Mouse (Mus musculus): ENCODE measurements around the gene Endov.

- no peak for TF ChIP-seq CTCF (IDR thresholded peaks at IDR 0.05; ENCODE audit: low read depth, low read length)
- no peak for TF ChIP-seq POLR2A (IDR thresholded peaks at IDR 0.05; ENCODE audit: borderline replicate concordance, low read depth, low read length)
Observed at GRCm38 (mm10) chr11:119558870-119559610, 67.9 kb downstream of the Endov start.
